Mouse (Mus musculus) urinary bladder, postnatal 4 days (tissue): ENCODE measurements around the gene Wdr45.
A peak's percentile ranks its signal among the peaks of the same experiment; 100 is the strongest.
"Not testable (repeated sequence)": the region's sequence is repeated elsewhere in the genome, so short reads cannot be mapped to it uniquely, and the experiment has no call there.

Experiments used
- DNase-seq, 2 experiments: peaks; one replicate each; pipeline ENCODE4 v3.0.0; 2021 to 2022; ENCODE audit warnings: low spot score in 2 of 2

The Wdr45 gene

DNA sequence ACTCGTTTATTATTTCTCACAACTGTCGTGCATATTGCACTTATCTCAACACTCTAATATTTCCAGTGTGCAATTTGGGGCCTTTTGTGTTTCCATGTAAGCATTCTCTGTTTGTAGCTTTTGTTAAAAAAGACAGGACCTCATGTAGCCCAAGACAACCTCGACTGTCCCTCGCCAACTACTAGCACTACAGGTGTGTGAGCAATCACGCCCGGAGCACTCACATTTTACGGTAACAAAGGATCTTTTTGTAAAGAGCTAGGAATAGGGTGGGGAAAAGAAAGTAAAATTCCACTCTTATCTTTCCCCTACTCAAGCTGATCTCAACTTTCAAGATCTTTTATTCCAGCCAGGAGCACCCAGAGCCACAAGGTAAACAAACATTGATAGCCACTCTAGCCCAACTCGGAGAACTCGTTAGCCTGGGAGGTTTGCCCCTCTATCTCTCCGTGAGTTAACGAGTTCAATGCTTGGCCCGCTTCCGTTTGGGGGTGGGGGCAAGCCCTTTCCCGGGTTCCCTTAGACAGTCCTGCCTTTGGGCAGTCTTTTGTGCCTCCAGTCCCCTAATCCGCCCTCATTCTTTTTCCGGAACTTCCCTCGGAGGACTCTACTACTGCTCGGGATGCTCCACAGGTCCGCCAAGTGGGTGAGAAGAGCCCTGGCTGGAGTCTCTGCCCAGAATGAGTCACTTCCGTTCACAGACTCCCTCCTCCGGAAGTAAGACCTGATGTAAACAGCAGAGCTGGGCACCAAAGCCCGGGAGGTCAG is 7.6 kb downstream of the Wdr45 start, which contains the start of gene Gm45208:
Gene Gm45208, plus strand, starts transcription at position 732 of the 768 bp plus-strand sequence.
- DNase-seq = peak in 1 of 2 experiments; percentile 63

- no peak for DNase-seq
These were observed 8.1 kb downstream of the Wdr45 start for GRCm38 (mm10) chrX:7722282-7722611.

DNA sequence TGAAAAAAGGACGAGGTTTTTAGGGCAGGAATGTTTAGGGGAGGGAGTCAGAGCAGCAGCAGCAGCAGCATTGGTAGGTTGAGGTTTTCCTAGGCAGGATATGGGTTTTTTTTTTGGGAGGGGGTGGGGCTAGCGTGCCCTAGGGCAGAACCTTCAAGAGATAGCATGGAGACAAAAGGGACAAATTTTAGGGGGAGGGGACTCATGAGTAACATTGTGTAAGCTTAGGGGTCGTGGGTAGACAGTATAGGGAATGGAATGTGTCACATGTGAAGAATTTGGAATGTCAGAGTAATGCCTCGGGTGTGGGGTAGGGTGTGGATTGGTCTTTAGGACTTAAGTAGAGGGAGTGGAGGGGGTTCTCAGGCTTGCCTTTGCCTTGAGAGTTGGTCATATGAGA is 8.6 kb downstream of the Wdr45 start:
- no peak for DNase-seq

- DNase-seq = no peak
These were observed 10.0 kb downstream of the Wdr45 start for GRCm38 (mm10) chrX:7724135-7724534.

DNA sequence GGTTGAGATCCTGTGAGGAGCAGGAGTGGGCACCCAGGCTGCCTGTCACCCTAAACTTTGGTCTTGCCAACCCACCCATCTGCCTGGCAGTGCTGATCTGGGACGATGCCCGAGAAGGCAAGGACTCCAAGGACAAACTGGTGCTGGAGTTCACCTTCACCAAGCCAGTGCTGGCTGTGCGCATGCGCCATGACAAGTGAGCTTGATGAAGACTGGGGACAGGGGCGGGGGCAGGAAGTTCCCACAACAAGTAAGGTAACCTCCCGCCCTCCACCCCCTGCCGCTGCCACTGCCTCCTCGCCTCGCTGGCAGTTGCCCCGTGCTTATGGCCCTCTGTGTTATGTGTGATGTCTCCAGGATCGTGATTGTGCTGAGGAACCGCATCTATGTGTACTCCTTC is 11.7 kb downstream of the Wdr45 start:
- DNase-seq = no peak

- DNase-seq = no peak
These were observed 13.0 kb downstream of the Wdr45 start for GRCm38 (mm10) chrX:7727176-7727575.

GRCm38 (mm10) chrX:7728215-7728921 is 14.2 kb downstream of the Wdr45 start, which contains the start of gene Praf2:
TSS of gene Praf2 (plus strand) at chrX:7728439.
- DNase-seq = peak; percentile 67 to 74

- no peak for DNase-seq
These were observed 14.8 kb downstream of the Wdr45 start for GRCm38 (mm10) chrX:7728922-7729265.

DNA sequence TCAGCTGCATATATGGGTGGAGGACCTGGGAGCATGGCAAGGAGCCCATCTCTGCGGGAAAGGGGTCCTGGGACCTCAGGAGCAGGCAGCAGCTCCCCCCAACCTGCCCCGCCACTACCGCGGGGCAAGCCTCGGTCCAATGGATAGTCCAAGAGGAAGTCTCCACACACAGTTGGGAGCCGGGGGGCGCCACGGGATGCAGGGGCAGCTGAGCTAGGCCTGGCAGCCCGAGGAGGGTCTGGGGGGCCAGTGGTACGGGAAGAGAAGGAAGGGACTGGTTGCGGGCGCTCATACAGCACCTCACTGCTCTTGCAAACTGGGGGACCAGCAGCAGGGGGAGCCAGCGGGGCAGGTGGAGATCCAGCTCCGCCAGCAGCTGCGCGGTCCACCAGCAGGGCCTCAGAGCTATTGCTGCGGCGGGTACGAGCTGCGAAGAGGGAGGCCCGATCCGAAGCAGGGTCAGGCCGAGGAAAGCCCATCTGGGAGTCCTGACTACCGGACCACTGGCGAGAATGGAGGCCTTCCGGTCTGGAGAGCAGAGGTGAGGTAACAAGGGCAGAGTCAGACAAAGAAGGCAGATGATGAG is 19.5 kb downstream of the Wdr45 start:
- peak; percentile 48 to 75 for DNase-seq

- DNase-seq = no peak
These were observed 25.4 kb downstream of the Wdr45 start for GRCm38 (mm10) chrX:7739336-7740081.

DNA sequence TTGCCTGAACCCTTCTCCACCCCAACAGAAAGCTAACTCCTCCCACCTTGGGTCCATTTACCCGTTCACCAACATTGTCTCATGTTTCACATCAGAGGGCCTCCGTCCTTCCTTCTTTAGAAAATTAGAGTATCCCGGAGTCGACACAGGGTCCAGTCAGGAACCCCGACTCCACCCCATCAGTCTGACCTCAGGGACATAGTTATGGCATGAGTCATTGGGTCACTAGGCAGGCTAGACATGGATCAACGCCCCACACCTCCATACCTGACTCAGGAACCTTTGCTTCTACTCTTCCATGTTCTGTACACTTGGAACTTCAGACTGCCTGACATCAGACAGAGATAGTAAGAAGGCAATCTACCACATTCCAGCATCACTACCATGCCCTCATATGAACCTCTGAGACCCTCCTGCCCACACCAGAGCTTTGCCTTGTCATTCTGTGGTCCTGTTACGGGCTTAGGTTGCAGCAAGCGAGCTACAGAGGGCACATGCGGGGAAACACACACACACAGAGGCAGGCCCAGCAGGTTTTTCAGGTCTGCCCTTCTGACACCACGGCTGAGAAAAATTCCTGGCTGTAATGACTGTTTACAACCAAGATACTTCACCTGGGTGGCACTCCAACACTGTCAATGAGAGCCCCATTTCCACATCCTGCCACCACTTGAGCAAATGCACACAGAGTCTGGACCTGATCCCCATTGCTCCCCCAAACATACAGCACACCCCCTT is 26.1 kb downstream of the Wdr45 start:
- DNase-seq = no peak

DNA sequence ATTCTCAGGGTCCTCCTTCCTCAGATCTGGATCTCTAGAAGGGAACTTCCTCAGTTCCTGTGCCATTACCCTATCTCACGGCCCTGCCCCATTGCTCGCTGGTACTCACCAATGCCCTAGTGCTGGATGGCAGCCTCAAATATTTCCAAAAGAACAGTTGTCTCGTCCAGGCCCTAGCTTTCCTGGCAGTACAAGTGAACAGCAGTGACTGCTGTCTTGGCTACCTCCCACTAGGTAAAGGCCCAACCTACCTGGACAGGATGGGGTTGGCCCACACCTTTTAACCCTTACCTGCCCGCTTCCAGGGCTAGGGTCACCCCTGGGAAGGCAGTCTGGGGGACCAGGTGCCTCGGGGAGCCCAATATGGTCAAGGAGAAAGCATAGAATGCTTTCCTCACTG is 27.0 kb downstream of the Wdr45 start:
- DNase-seq = no peak

DNA sequence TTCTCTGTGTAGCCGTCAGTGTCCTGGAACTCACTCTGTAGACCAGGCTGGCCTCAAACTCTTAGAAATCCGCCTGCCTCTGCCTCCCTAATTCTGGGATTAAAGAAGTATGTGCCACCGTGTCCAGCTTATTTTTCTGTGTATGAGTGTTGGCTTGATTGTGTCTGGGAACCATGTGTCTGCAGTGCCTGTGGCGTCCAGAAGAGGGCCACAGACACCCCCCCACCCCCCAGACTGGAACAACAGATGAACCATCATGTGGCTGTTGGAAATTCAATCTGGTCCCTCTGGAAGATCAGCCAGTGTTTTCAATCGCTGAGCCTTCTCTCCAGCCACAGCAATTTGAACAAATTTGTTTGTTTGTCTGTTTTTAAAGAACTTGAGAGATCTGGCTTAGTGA is 29.3 kb downstream of the Wdr45 start:
- DNase-seq = no peak

DNA sequence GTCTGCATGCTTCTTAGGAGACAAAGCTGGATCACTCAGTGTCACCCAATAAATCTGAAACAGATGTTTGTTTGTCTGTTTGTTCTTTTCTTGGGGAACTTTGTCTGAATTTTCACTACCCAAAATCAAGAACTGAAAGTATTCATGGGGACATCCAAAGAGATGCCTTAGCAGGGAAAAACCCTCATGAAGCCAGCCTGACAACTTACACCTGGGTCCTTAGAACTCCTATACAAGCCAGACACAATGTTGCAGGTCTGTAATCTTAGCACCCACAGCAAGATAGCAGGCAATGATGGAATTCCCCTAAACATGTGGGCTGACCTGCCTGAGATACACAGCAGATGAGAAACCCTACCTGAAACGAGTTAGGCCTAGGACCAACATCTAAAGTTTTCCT is 30.8 kb downstream of the Wdr45 start:
- DNase-seq = no peak

DNA sequence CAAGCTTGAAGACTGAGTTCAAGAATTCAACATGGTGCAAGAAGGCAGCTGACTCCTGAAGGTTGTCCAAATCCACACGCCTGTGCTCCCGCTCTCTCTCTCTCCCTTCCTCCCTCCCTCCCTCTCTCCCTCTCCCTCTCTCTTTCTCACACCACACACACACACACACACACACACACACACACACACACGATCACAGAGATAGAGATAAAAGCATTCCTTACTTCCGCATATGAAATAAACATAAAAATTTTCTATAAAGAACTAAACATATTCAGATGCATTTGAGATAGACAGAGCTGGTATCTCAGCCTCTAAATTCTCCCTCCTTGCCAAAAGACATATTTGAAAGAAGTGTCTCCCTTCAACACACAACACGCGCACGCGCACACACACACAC is 31.3 kb downstream of the Wdr45 start:
- DNase-seq = no peak

GRCm38 (mm10) chrX:7750432-7751116 is 36.4 kb downstream of the Wdr45 start, which contains the start of gene Ccdc120:
TSS of gene Ccdc120 (minus strand) at chrX:7750905.
- peak in 1 of 2 experiments; percentile 53 for DNase-seq

DNA sequence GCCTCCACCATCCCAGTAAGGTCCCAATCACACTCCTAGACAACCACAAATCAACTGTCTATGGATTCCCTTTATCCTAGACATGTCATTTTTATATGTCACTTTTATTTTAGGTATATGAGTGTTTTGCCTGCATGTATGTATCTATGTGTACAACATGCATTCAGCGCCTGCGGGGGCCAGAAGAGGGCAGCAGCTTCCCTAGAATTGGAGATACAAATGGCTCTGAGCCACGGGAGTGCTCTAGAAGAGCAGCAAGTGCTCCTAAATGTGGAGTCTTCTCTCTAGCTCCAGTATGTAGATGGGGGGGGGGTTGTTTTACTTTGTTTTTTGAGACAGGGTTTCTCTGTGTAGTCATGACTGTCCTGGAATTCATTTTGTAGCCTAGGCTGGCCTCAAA is 39.5 kb downstream of the Wdr45 start:
- DNase-seq = not testable (repeated sequence)

DNA sequence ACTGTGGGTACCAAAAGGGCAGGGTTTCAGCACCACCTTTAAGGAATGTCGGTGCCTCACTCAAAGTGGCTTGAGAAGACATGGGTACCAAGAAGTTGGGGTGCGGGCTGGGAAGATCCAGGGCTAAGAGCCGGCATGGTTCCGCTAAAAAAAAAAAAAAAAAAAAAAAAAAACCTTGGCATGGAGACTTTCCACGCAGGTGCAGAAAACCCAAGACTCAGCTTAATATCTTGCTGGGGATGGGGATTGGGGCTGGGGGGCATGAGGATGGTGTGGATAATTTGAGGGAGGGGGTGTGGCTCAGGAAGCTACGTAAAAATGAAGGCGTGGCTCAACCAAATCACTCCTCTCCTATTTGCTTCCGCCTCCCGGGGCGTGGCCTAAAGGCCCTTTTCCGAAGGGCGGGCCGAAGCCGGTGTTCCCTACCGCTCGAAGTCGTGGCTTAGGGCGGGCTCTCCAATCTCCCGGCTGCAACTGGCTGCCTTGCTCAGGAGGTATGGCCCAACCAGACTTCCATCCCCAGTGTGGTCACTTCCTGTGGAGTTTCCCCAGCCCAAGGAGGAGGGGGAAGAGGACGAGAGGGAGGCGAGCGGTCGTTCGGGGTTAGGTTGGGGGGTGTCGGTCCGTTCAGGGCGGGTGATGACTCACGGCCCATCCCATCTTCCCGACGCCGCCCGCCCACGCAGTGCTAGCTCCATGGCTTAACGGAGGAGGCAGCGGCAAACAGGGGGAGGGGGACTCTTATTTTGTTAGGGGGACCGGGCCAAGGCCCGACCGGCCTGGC is 48.2 kb downstream of the Wdr45 start, which contains the start of gene Tfe3:
Gene Tfe3, plus strand, starts transcription at position 424 of the 784 bp plus-strand sequence.
- peak; percentile 87 to 89 for DNase-seq

- DNase-seq = no peak
These were observed 48.7 kb downstream of the Wdr45 start for GRCm38 (mm10) chrX:7762921-7763197.
